Mouse (Mus musculus): ENCODE measurements around the gene Tmem151b.

Tmem151b gene

GRCm38 (mm10) chr17:45548541-45549512 is 650 bp downstream of the Tmem151b start:
- CTCF ChIA-PET: interaction anchor here (0.6 to 1.2 kb wide), 4 partner anchors 11 to 77 kb away, joined by 3 to 8 read pairs (median 4); no protein-coding TSS in a partner anchor

GRCm38 (mm10) chr17:45547461-45548190 is 1.9 kb downstream of the Tmem151b start:
- CTCF ChIA-PET: no interaction called here

GRCm38 (mm10) chr17:45546941-45547340 is 2.5 kb downstream of the Tmem151b start:
- CTCF ChIA-PET: no interaction called here

- CTCF ChIA-PET: no interaction called here
Observed at GRCm38 (mm10) chr17:45545278-45545961, 4.1 kb downstream of the Tmem151b start.

GRCm38 (mm10) chr17:45544873-45545277 is 4.6 kb downstream of the Tmem151b start:
- CTCF ChIA-PET: no interaction called here

GRCm38 (mm10) chr17:45544001-45544872 is 5.2 kb downstream of the Tmem151b start:
- CTCF ChIA-PET: no interaction called here

- CTCF ChIA-PET: interaction anchor here (0.6 to 0.7 kb wide), 2 partner anchors 43 to 1033 kb away, joined by 3 to 5 read pairs; no protein-coding TSS in a partner anchor
Observed at GRCm38 (mm10) chr17:45543115-45543514, 6.4 kb downstream of the Tmem151b start.

- CTCF ChIA-PET: interaction anchor here (0.6 to 0.7 kb wide), 3 partner anchors 42 to 1583 kb away, joined by 3 to 10 read pairs (median 5); no protein-coding TSS in a partner anchor
Observed at GRCm38 (mm10) chr17:45542705-45543104, 6.8 kb downstream of the Tmem151b start.

- CTCF ChIA-PET: interaction anchor here (0.6 kb wide), 1 partner anchor 1582 kb away, joined by 10 read pairs; no protein-coding TSS in a partner anchor
Observed at GRCm38 (mm10) chr17:45542129-45542528, 7.3 kb downstream of the Tmem151b start.

- CTCF ChIA-PET: interaction anchor here (0.7 kb wide), 1 partner anchor 14 kb away, joined by 4 read pairs; no protein-coding TSS in a partner anchor
Observed at GRCm38 (mm10) chr17:45539664-45540063, 9.8 kb downstream of the Tmem151b start.

GRCm38 (mm10) chr17:45538394-45538793 is 11.1 kb downstream of the Tmem151b start:
- CTCF ChIA-PET: interaction anchor here (0.7 to 1.1 kb wide), 2 partner anchors 22 to 23 kb away, joined by 3 to 4 read pairs; no protein-coding TSS in a partner anchor

- CTCF ChIA-PET: no interaction called here
Observed at GRCm38 (mm10) chr17:45536264-45536663, 13.2 kb downstream of the Tmem151b start.

- CTCF ChIA-PET: no interaction called here
Observed at GRCm38 (mm10) chr17:45532896-45533295, 16.6 kb downstream of the Tmem151b start.

- CTCF ChIA-PET: no interaction called here
Observed at GRCm38 (mm10) chr17:45530346-45530782, 19.1 kb downstream of the Tmem151b start.

- CTCF ChIA-PET: no interaction called here
Observed at GRCm38 (mm10) chr17:45526571-45526970, 22.9 kb downstream of the Tmem151b start.

GRCm38 (mm10) chr17:45524961-45525360 is 24.5 kb downstream of the Tmem151b start:
- CTCF ChIA-PET: no interaction called here

GRCm38 (mm10) chr17:45523263-45523662 is 26.2 kb downstream of the Tmem151b start, which contains the start of gene Tcte1:
TSS of gene Tcte1 (plus strand) at chr17:45523434.
- CTCF ChIA-PET: no interaction called here

- CTCF ChIA-PET: no interaction called here
Observed at GRCm38 (mm10) chr17:45520136-45520535, 29.3 kb downstream of the Tmem151b start.

- CTCF ChIA-PET: interaction anchor here (0.6 kb wide), 1 partner anchor 10 kb away, joined by 5 read pairs; no protein-coding TSS in a partner anchor
Observed at GRCm38 (mm10) chr17:45518766-45519475, 30.6 kb downstream of the Tmem151b start.

Data from spleen, embryonic (tissue).